Mouse (Mus musculus) CH12.LX (cell line): Measurements from ENCODE around the gene Rtp4. TPM values are rescaled to one million over a fixed set of nuclear protein-coding genes. Genes with fewer than 3 reads are reported as not detected.

Experiments
- DNase-seq: peaks from one replicate; pipeline ENCODE4 v3.0.0-alpha.2; 2013; ENCODE audit errors: extremely low read depth
- H3K27ac ChIP-seq: 2 replicates; pipeline ENCODE4 v1.5.1; 2012; ENCODE audit warnings: low read depth, mild to moderate bottlenecking, control low read depth, moderate library complexity; ENCODE audit not compliant: insufficient read depth
- H3K27me3 ChIP-seq: replicated peaks from 2 replicates; pipeline ENCODE3; 2012; ENCODE audit warnings: inconsistent platforms
- H3K36me3 ChIP-seq, 2 experiments: replicated peaks in 1 of 2; 2 replicates each; pipeline versions ENCODE3 to v1.6.1; 2012; ENCODE audit warnings: inconsistent platforms in 1 of 2, low read length in 1 of 2, mild to moderate bottlenecking in 1 of 2, mixed read lengths in 1 of 2, moderate library complexity in 1 of 2; ENCODE audit not compliant: control insufficient read depth in 1 of 2, insufficient read depth in 1 of 2
- H3K4me1 ChIP-seq, 2 experiments: 2 replicates each; pipeline ENCODE4 v1.6.1; 2012; ENCODE audit warnings: inconsistent platforms in 1 of 2, moderate library complexity in 1 of 2; ENCODE audit not compliant: insufficient read depth in 2 of 2, control insufficient read depth in 1 of 2
- H3K4me2 ChIP-seq: 2 replicates; pipeline ENCODE4 v1.6.1; 2012; ENCODE audit warnings: low read depth, mild to moderate bottlenecking, control low read depth; ENCODE audit not compliant: poor library complexity, insufficient read depth, severe bottlenecking
- H3K4me3 ChIP-seq, 3 experiments: fragments of 150-350 bp in 1 of 3; sonication (generic) in 1 of 3; replicated peaks in 1 of 3; 2 replicates each; pipeline versions ENCODE3 to v1.5.1; 2011 to 2012; ENCODE audit warnings: low read depth in 2 of 3, low read length in 2 of 3, mild to moderate bottlenecking in 2 of 3, moderate library complexity in 2 of 3, control low read depth in 1 of 3, improper control_type of control experiment in 1 of 3, inconsistent platforms in 1 of 3, mixed read lengths in 1 of 3; ENCODE audit not compliant: poor library complexity in 1 of 3
- H3K79me2 ChIP-seq: replicated peaks from 2 replicates; pipeline ENCODE4 v1.6.1; 2012; ENCODE audit warnings: mild to moderate bottlenecking, moderate library complexity; ENCODE audit not compliant: control insufficient read depth, poor library complexity, insufficient read depth, severe bottlenecking; ENCODE audit errors: extremely low read depth
- H3K9ac ChIP-seq: 2 replicates; pipeline ENCODE4 v1.6.1; 2012; ENCODE audit warnings: low read depth, mild to moderate bottlenecking, control low read depth, moderate library complexity; ENCODE audit not compliant: insufficient read depth
- H3K9me3 ChIP-seq: replicated peaks from 2 replicates; pipeline ENCODE3; 2012; ENCODE audit warnings: low read length, inconsistent platforms, mixed read lengths
- CHD1 ChIP-seq: IDR thresholded peaks from 2 replicates; pipeline ENCODE4 v1.6.1; 2012; ENCODE audit warnings: low read depth, low read length, improper control_type of control experiment, inconsistent platforms
- CHD2 ChIP-seq: IDR thresholded peaks from 2 replicates; pipeline ENCODE4 v1.6.1; 2011; ENCODE audit warnings: low read length, improper control_type of control experiment
- CTCF ChIP-seq, 2 experiments: IDR thresholded peaks in 1 of 2; conservative IDR thresholded peaks in 1 of 2; 2 replicates each; pipeline ENCODE4 v1.5.1; 2011 to 2012; ENCODE audit warnings: low read depth in 2 of 2, low read length in 2 of 2, improper control_type of control experiment in 1 of 2, inconsistent platforms in 1 of 2, mild to moderate bottlenecking in 1 of 2, moderate library complexity in 1 of 2
- E2F4 ChIP-seq: IDR thresholded peaks from 2 replicates; pipeline ENCODE4 v1.6.1; 2011; ENCODE audit warnings: low read depth, low read length, improper control_type of control experiment; ENCODE audit not compliant: insufficient replicate concordance
- ELF1 ChIP-seq: IDR thresholded peaks from 2 replicates; pipeline ENCODE4 v1.6.1; 2014; ENCODE audit warnings: low read depth, mild to moderate bottlenecking, inconsistent platforms, low read length, improper control_type of control experiment
- EP300 ChIP-seq: IDR thresholded peaks from 2 replicates; pipeline ENCODE4 v1.6.1; 2011; ENCODE audit warnings: low read length, improper control_type of control experiment
- GABPA ChIP-seq: IDR thresholded peaks from 2 replicates; pipeline ENCODE4 v1.6.1; 2012; ENCODE audit warnings: low read depth, low read length, improper control_type of control experiment, inconsistent platforms; ENCODE audit not compliant: insufficient replicate concordance
- HCFC1 ChIP-seq: IDR thresholded peaks from 2 replicates; pipeline ENCODE4 v1.6.1; 2012; ENCODE audit warnings: low read depth, mild to moderate bottlenecking, inconsistent platforms, low read length, improper control_type of control experiment
- JUND ChIP-seq: conservative IDR thresholded peaks from 2 replicates; pipeline ENCODE4 v1.6.1; 2011; ENCODE audit warnings: low read depth, low read length, improper control_type of control experiment
- MAFK ChIP-seq: IDR thresholded peaks from 2 replicates; pipeline ENCODE4 v1.6.1; 2011; ENCODE audit warnings: low read length, improper control_type of control experiment; ENCODE audit not compliant: insufficient replicate concordance
- MAX ChIP-seq: IDR thresholded peaks from 2 replicates; pipeline ENCODE4 v1.6.1; 2011; ENCODE audit warnings: low read length, improper control_type of control experiment
- MEF2A ChIP-seq: IDR thresholded peaks from 2 replicates; pipeline ENCODE4 v1.6.1; 2014; ENCODE audit warnings: low read depth, mild to moderate bottlenecking, inconsistent platforms, low read length, improper control_type of control experiment, borderline replicate concordance
- POLR2A ChIP-seq: IDR thresholded peaks from 2 replicates; pipeline ENCODE4 v1.6.1; 2011; ENCODE audit warnings: low read depth, mild to moderate bottlenecking, improper control_type of control experiment, low read length
- RAD21 ChIP-seq: IDR thresholded peaks from 2 replicates; pipeline ENCODE4 v1.6.1; 2011; ENCODE audit warnings: low read depth, mild to moderate bottlenecking, low read length, improper control_type of control experiment, moderate library complexity
- SIN3A ChIP-seq: IDR thresholded peaks from 2 replicates; pipeline ENCODE4 v1.6.1; 2012; ENCODE audit warnings: low read length, improper control_type of control experiment, inconsistent platforms
- SMC3 ChIP-seq: IDR thresholded peaks from 2 replicates; pipeline ENCODE4 v1.6.1; 2011; ENCODE audit warnings: low read depth, low read length, improper control_type of control experiment
- TBP ChIP-seq: conservative IDR thresholded peaks from 2 replicates; pipeline ENCODE4 v1.6.1; 2011; ENCODE audit warnings: low read depth, low read length, improper control_type of control experiment
- TCF12 ChIP-seq: IDR thresholded peaks from 2 replicates; pipeline ENCODE4 v1.6.1; 2014; ENCODE audit warnings: low read depth, mild to moderate bottlenecking, inconsistent platforms, low read length, improper control_type of control experiment
- UBTF ChIP-seq: IDR thresholded peaks from 2 replicates; pipeline ENCODE4 v1.6.1; 2012; ENCODE audit warnings: low read depth, mild to moderate bottlenecking, inconsistent platforms, low read length, improper control_type of control experiment, moderate library complexity
- USF2 ChIP-seq: conservative IDR thresholded peaks from 2 replicates; pipeline ENCODE4 v1.6.1; 2011; ENCODE audit warnings: low read depth, low read length, improper control_type of control experiment
- ZKSCAN1 ChIP-seq: IDR thresholded peaks from 2 replicates; pipeline ENCODE4 v1.6.1; 2012; ENCODE audit warnings: low read depth, inconsistent platforms, low read length, improper control_type of control experiment, borderline replicate concordance
- ZMIZ1 ChIP-seq: IDR thresholded peaks from 2 replicates; pipeline ENCODE4 v1.6.1; 2012; ENCODE audit warnings: low read depth, mild to moderate bottlenecking, inconsistent platforms, low read length, improper control_type of control experiment
- ZNF384 ChIP-seq: IDR thresholded peaks from 2 replicates; pipeline ENCODE4 v1.6.1; 2012; ENCODE audit warnings: low read depth, low read length, improper control_type of control experiment, inconsistent platforms
- dilution Hi-C: fragments of 300-500 bp; cut with MboI; formaldehyde crosslinking; loops from 2 replicates; pipeline ENCODE4 v1.14.3; 2020; ENCODE audit warnings: low sequenced_read_pairs; ENCODE audit not compliant: extremely low pct_unique_long_range_greater_than_20kb, extremely low pct_ligation_motif_present
- in situ Hi-C: fragments of 300-500 bp; cut with MboI; formaldehyde crosslinking; loops from 3 replicates; pipeline ENCODE4 v1.14.3; 2019; ENCODE audit warnings: low sequenced_read_pairs, low pct_ligation_motif_present, low pct_unique_long_range_greater_than_20kb, mixed read lengths
- polyA plus RNA-seq: library from polyadenylated mRNA; unstranded; fragments of >175 nt; gene quantifications from 2 replicates; pipeline ENCODE4 v1.2.1, GENCODE M21; 2012; ENCODE audit warnings: low read depth; ENCODE audit not compliant: insufficient read length
- total RNA-seq, 2 experiments: library from RNA; depleted of rRNA; stranded (reverse); fragments of 300-350 nt in 1 of 2; fragments of >200 nt in 1 of 2; gene quantifications; 2 replicates each; pipeline ENCODE4 v1.2.3; 2012 to 2014

Gene Rtp4
- total and polyA plus RNA-seq, 3 experiments: 0.21 to 0.28 TPM; not detected in 1

- Histone ChIP-seq H3K27me3 (peaks cover 1% of the 10 kb centered on the region), H3K9me3 (no peaks in the 10 kb centered on the region), H3K4me1 (peaks cover 0 to 26% of the 10 kb centered on the region in 2 experiments; a peak in 2 of 4 replicates), H3K4me2 (no peak overlapping the region), H3K36me3 (no peaks in the 10 kb centered on the region), H3K9ac (no peak overlapping the region), H3K27ac (no peak overlapping the region), H3K79me2 (no peaks in the 10 kb centered on the region), H3K4me3 (no peak overlapping the region)
- TF ChIP-seq CHD2 (no peak), HCFC1 (no peak), JUND (no peak), EP300 (no peak), TCF12 (no peak), CTCF (conservative IDR thresholded peaks at IDR 0.05 in 1 of 2, IDR thresholded peaks at IDR 0.05 in 1 of 2; ENCODE audit: low read depth in 2 of 2, low read length in 2 of 2) (no peak), TBP (no peak), POLR2A (no peak), MEF2A (no peak), SMC3 (no peak), UBTF (no peak), GABPA (no peak), CHD1 (no peak), ZNF384 (no peak), E2F4 (no peak), MAX (no peak), USF2 (no peak), ZKSCAN1 (no peak), SIN3A (no peak)
- no peak for DNase-seq
- in situ Hi-C loops (no loop called here), dilution Hi-C loops (no loop called here)
Measured at GRCm38 (mm10) chr16:23517754-23518566, 2.1 kb upstream of the Rtp4 start.

- Histone ChIP-seq H3K4me1 (peaks cover 0 to 22% of the 10 kb centered on the region in 2 experiments; a peak in 2 of 4 replicates), H3K79me2 (no peaks in the 10 kb centered on the region), H3K36me3 (no peaks in the 10 kb centered on the region), H3K27me3 (peaks cover 1% of the 10 kb centered on the region), H3K9me3 (no peaks in the 10 kb centered on the region), H3K27ac (no peak overlapping the region), H3K9ac (no peak overlapping the region), H3K4me3 (no peak overlapping the region), H3K4me2 (no peak overlapping the region)
- no peak for DNase-seq
- in situ Hi-C loops: no loop called here
- TF ChIP-seq MAX (no peak), ZNF384 (no peak), CHD2 (no peak), E2F4 (no peak), ZKSCAN1 (no peak), ZMIZ1 (no peak), RAD21 (no peak), MAFK (no peak), JUND (no peak), ELF1 (no peak), SIN3A (no peak), SMC3 (no peak)
- dilution Hi-C loops: no loop called here
Measured at GRCm38 (mm10) chr16:23518567-23519369, 1.3 kb upstream of the Rtp4 start.
